Mouse (Mus musculus) sigmoid colon, adult 10 weeks (tissue): Measurements from ENCODE around the gene Amy2a2. TPM values are rescaled to one million over a fixed set of nuclear protein-coding genes. Genes with fewer than 3 reads are reported as not detected.

Experiments
- polyA plus RNA-seq: library from polyadenylated mRNA; stranded (reverse); fragments of 350-450 nt; fragmentation: Illumina TruSeq; extraction: RNeasy Lipid Tissue Mini Kit (QIAGEN cat#74804); gene quantifications from one replicate; pipeline ENCODE4 v1.2.3, GENCODE M21; 2014; ENCODE audit warnings: low read depth, low replicate concordance

Amy2a2 gene
- polyA plus RNA-seq: 25.9 TPM

GRCm38 (mm10) chr3:113356558-113356957, at the start of gene Amy2a2:
Gene Amy2a2, minus strand, starts transcription at chr3:113356658.

GRCm38 (mm10) chr3:113323952-113324351, 32.5 kb downstream of the Amy2a2 start, which contains the start of gene Amy2a3:
Gene Amy2a3, minus strand, starts transcription at chr3:113324052.

Other genes with a start within 250 kb of the Amy2a2 start
- gene Amy2a5, start 97.8 kb downstream of the Amy2a2 start, polyA plus RNA-seq: 18.1 TPM
- gene Amy2a4, start 65.2 kb downstream of the Amy2a2 start, polyA plus RNA-seq: 25.9 TPM
- gene Amy2a3, start 32.6 kb downstream of the Amy2a2 start, polyA plus RNA-seq: 25.9 TPM
- not detected for gene Amy2a1, start 175.8 kb upstream of the Amy2a2 start, polyA plus RNA-seq